Mouse (Mus musculus): ENCODE measurements around the gene Apba2.

The Apba2 gene

DNA sequence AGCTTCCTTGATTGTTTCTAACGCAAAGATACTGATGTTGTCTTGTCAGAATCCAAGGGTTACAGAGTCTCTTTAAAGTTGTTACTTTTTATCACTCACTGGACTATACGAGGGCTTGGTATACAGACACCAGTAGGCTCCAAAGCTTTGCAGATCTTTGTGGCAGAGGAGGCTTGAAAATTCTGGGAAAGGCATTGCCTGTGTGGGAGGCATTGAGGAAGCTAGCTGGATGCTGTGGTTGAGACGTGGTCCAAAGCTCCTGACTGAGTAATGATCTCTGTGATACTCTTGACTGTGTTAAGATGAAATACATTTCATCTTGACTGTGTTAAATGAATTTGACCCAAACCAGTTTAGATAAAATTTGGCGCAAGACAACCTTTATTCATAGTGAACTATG lies 84.6 kb downstream of the Apba2 start:
- in situ Hi-C loops (cut with MboI; ENCODE audit: low sequenced_read_pairs): no loop called here

DNA sequence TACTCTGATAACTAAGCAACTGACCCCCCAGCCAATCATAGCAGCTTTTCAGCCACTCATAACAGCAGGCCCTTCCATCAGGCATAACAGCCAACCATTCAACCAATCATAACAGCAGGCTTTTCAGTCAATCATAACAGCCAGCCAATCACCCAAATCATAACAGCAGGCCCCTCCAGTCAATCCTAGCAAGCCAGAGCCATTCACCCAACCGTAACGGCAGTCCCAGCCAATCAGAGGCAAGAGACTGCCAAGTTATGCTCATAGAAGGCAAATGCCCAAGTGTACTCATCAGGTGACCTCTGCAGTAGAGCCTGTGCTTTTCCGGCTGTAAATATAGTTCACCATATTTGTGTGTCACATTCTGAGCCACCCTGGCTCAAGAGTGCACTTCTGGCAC lies 85.1 kb downstream of the Apba2 start:
- in situ Hi-C loops (cut with MboI; ENCODE audit: low sequenced_read_pairs): no loop called here

DNA sequence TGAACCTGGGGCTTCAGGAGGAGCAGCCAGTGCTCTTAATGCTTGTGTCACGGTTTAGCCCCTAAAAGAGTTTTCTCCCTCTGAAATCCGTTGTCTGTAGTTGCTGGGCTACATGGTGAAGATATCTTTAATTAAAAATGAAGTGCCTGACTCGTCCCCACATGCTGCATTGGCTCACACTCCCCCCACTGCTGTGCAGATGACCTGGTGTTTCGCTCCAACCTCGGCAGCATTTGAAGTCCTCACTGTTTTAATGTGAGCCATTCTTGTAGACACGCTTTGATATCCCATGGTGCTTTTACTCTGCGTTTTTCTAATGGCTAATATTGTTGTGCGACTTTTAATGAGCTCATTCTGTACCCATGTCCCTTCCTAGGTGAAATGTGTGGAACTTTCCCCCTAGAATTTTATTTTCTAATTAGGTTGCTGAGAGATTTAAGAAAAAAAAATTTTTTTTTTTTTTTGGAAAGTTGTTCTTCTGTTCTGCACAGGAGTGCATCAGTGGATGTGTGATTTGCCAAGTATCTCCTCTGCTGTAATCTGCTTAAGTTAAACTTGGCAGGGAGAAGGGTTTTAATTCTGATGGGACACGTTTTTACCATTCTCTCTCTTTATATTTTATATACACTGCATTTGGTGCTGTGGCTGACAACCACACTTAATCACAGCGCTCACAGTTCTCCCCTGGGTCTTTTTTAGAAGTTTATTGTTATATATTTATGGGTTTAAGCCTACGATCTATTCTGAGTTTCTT lies 87.3 kb downstream of the Apba2 start:
- in situ Hi-C loops (cut with MboI; ENCODE audit: low sequenced_read_pairs): no loop called here

DNA sequence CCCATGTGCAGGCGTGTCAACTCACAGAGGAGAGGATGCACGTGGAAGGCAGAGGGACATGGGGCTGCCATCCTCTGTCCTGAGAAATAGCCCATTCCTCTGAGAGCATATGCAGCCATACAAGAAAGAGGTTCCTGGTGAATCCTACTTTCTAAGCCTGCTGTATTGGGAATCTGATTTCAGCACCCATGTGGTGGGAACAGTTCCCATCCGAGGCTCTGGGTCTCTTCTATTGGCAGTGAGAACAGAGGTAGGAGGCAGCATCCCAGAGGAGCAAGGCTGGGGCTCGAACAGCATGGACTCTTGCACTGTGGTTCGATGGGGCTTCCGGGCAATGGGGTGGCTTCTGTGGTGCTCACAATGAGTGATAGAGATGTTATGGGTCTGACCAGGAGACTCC lies 93.8 kb downstream of the Apba2 start:
- in situ Hi-C loops (cut with MboI; ENCODE audit: low sequenced_read_pairs): no loop called here

DNA sequence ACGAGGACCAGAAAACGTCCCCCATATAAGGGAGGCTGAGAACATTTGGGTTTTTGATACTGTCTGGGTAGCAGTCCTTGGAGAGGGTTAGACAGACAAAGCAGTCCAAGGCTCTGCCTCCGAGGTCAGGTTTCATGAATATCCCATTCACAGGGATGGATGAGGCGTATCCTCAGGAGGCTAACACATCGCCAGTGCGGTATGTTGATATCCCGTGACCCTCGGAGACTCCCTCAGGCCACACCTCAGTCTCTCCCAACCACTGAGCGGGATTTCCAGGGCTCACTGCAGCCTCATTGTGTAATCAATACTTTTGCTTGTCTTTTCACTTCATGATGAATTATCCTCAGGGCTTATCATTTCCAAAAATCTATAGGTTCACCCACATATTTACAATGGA lies 95.1 kb downstream of the Apba2 start:
- in situ Hi-C loops (cut with MboI; ENCODE audit: low sequenced_read_pairs): no loop called here

DNA sequence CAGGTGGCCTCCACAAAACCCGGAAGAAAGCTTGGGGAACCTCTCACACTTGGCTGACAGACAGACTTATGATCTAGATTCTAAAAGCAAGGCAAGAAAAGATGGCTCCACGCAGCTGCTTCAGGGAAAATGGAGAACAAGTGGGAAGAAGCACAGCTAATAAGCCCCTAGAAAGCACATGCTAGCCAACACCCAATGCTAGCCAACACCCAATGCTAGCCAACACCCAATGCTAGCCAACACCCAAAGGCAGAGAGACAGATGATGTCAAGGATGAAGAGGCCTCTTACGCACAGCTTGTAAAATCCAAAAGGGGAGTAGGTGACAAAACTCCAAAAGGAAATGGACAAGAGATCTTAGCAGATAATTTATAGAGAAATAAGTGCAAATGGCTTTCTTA lies 108.4 kb downstream of the Apba2 start:
- in situ Hi-C loops (cut with MboI; ENCODE audit: low sequenced_read_pairs): no loop called here

DNA sequence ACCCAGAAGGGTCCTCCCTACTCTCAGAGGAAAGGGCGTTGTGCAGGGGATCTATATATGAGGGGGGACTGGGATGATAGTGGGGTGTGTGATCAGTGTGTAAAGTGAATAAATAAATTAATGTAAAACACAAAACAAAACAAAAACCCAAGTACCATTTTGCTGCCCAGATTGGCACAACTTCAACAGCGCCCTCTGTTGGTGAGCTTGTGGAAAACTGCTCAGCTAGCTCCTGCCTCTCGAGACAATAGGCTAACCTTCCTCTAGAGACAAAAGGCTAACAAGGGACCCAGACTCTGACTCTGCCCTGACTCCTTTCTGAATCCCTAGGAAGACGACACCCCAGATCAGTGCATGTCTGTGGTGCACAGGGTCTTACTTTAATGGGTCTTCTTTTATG lies 109.4 kb downstream of the Apba2 start:
- in situ Hi-C loops (cut with MboI; ENCODE audit: low sequenced_read_pairs): no loop called here

DNA sequence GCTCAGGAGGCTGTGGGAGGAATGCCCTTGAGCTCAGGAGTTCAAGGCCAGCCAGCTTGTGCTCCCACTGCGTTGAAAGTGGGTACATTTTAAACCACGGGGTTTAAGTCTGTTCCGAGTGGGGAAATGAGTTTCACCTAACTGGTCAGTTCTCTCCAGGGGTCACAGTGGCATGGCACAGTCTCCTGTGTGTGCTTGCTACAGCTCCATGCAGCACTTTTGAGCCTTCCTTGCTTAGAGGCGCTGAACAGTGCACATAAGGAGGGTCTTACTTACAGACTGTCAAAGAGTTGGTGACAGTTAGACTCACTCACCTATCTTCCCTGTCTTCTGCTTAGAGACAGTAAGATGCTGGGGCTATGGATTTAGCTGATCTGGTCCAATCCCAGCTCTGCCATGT lies 117.8 kb downstream of the Apba2 start:
- in situ Hi-C loops (cut with MboI; ENCODE audit: low sequenced_read_pairs): no loop called here

DNA sequence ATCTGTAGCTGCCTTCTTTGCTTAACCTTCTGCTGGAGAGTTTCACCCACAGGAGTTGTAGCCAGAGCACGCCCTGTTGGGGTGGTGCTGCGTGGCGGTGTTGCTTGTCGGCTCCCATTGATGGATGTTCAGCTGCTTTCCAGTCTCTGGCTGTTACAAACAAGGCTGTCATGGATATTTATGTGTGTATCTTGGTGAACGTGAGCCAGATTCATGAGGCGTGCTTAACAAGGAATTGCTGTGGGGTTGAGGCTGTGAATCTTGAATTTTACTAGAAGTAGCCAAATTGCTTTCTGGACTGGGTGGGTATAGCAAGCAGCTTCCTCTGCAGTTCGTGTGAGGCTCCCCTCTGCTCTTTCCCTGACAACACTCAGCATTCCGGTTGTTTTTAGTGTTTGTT lies 125.0 kb downstream of the Apba2 start:
- in situ Hi-C loops (cut with MboI; ENCODE audit: low sequenced_read_pairs): no loop called here

DNA sequence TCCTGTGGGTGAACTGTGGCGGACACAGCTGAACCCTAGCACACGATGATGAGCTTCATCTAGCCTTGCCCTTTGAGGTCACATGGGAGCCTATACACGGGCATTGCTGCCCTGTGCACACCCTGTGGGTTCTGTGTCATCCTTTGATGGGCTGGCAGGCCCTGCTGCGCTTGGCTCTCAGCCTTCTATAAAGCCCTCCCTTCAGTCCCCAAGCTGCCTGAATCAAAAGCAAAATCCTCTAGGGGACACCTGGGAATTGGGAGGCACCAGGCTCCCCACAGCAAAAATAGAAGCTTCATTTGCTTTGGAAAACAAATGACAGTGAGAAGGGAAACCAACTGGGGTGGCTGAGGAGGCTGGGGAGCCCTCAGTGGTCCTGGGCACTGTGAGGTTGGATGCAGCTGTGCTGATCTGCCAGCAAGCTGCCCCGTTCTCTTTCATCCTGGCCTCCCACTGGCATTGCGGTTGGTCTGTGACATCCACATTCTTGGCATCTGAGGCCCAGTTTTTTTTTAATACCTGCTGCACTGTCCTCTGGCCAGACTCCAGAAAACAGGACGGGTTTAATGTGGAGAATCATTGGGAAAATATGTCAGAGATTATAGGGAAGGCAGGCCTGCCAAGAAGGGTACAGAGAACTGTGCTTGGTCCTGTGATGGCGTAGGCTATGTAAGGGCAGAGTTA lies 126.6 kb downstream of the Apba2 start:
- in situ Hi-C loops (cut with MboI; ENCODE audit: low sequenced_read_pairs): no loop called here

DNA sequence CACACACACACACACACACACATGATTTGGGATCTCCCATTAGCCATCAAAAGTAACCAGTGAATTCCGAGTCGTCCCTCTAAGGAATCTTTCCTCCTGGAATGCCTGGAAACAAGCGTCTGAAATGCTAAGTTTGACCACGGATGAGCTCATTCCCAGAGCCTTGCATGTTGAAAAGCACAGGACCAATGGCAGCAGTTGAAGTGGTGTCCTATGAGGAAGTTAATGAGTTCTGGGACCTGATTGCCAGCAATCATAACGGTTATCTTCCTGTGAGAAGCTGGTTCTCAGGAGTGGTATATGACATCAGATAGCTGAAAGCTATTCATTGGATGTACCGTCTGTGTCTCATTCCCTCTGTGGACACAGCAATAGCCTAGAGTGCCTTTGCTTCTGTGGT lies 129.2 kb downstream of the Apba2 start:
- in situ Hi-C loops (cut with MboI; ENCODE audit: low sequenced_read_pairs): no loop called here

DNA sequence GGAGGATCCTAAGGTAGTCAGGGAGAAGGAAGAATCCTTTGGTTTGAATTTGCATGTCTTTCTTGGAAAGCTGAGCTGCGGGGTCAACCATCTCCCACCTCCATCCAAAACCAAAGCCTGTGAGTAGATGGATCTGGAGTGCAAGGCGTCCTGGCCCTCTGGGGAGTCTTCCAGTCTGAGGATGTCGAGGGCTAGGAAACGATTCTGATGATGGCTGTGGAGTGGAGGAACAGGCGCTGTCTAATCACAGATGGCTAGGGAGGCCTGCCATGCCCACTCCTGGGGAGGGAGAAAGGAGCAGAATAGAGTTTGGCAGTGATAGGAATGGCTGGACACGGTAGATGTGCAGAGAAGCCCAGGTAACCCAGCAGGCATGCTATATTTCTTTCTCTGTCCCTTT lies 129.6 kb downstream of the Apba2 start:
- in situ Hi-C loops (cut with MboI; ENCODE audit: low sequenced_read_pairs): no loop called here

DNA sequence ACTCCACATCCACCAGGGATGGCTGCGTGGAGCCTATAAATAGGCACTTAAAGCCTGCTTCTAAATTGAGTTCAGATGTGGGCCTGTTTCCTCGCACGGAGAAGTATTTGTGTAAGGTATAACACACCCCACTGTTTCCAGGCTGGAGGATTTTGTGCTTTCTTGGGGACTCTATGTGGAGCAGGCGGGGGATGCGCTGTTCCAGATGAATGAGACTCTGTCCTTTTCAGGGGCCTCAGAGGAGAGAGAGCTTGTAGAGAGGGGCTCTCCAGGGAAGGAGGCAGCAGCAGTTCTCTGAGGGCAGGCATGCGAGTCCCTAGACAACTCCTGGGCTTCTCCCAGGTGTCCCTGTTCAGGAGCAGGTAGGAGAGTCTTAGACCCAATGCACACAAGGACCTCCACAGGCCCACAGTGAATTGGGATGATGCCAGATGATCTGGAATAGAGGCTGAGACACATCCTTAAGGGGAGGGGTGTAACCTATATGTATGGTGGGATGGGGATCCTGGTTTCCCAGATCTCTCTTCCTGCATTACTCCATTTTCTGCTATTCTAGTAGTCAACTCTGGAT lies 130.4 kb downstream of the Apba2 start:
- in situ Hi-C loops (cut with MboI; ENCODE audit: low sequenced_read_pairs): no loop called here

DNA sequence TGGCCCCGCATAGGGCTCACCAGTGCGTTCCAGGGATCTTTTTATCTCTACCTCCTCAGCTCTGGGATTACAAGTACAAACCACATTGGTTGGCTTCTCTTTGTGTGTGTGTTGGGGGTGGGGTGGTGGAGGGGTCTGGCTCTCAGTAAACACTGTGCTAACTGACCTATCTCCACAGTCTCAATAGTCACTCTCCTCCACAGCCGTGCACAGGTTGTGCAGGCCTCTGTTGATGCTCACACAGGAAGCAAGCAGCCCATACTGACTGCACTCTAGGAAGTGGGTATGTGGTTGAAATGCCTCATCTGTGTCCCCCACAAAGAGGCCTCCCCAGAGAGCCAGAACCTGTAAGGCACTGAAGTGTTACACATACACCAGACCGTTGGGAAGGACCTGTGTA lies 131.7 kb downstream of the Apba2 start:
- in situ Hi-C loops (cut with MboI; ENCODE audit: low sequenced_read_pairs): no loop called here

DNA sequence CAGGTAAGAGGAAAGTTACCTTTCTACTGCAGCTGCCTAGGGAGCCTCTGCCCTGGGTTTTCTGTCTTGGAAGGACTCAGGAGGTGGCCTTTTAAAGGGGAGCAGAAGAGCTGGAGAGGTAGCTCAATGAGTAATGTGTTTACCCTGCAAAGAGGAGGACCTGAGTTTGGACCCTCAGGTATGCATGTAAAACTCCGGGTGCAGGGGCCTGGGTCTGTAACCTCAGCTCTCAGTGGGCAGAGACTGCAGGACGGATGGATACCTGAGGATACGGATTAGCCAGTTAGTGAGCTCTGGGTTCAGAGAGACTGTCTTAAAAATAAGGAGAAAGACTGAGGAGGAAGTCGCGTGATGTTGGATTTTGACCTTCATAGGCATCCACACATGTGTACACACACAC lies 132.4 kb downstream of the Apba2 start:
- in situ Hi-C loops (cut with MboI; ENCODE audit: low sequenced_read_pairs): no loop called here

DNA sequence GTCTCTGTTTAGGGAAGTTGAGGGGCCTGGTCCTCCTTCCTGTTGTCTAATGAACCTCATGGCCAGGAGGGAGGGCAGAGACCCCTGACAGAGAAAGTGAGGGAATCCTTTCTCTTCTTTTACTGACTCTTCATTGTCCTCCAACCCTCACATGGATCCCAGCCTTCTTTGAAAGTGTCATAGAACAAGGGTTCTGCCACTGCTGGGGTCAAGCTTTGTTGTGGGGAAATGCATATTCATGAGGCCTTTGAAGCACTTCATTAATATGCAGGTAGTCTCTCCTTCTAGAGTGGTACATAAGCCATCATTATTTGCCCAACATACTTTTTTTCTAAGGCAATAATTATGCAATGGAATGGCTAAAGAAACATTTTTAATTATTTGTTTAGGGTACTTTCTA lies 133.0 kb downstream of the Apba2 start:
- in situ Hi-C loops (cut with MboI; ENCODE audit: low sequenced_read_pairs): no loop called here

DNA sequence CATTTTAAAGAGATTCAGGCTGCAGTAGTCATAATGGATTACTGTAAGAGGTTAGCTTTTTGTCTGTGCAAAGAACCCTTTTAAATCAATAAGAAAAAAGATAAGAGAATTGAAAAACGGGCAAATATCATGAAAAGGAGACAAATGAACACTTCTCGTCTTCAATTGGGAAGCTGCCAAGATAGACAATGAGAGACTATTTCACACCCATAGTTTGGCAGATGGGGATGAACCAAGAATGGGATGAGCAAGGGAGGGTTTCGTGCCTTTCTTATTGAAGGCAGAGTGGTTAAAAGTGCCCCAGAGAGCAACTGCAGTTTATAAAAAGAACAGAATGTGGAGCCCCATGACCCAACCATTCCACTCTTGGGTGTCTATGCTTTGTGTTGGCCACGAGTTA lies 137.4 kb downstream of the Apba2 start:
- in situ Hi-C loops (cut with MboI; ENCODE audit: low sequenced_read_pairs): no loop called here

DNA sequence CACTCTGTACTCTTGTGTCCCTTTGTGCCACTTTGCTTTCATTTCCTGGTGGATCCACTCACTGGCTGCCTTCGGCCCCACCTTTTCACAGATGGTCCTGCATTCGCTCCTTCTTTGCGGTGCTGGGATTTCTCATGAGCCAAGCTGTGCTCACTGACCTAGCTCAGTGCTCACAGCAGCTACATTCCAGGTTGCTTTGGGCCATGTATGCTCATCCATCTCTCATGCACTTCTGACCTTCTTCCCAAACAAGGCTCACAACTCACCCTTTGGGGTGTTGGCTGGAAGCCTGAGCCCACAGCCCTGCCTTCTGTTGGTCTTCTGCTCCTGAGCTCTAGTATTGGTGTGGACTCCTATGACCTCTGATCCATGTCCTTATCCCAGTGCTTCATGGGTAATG lies 139.1 kb downstream of the Apba2 start:
- in situ Hi-C loops (cut with MboI; ENCODE audit: low sequenced_read_pairs): no loop called here

DNA sequence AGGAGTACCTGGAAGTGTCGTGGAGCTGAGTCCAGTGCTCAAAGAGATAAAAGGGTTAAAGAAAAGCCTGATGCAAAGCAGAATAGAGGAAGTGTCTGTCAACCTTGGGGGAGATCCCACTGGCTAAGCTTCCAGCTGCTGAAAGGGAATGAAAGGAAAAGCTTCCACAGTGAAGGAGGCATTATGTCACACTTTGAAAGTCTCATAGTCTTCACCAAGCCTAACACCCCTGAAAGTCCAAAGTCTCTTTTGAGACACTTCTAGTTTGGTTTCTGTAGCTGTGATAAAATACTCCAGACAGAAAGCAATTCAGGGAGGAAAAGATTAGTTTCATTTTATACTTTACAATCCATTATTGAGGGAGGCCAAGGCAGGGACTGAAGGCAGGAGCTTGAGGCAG lies 141.4 kb downstream of the Apba2 start:
- in situ Hi-C loops (cut with MboI; ENCODE audit: low sequenced_read_pairs): no loop called here

DNA sequence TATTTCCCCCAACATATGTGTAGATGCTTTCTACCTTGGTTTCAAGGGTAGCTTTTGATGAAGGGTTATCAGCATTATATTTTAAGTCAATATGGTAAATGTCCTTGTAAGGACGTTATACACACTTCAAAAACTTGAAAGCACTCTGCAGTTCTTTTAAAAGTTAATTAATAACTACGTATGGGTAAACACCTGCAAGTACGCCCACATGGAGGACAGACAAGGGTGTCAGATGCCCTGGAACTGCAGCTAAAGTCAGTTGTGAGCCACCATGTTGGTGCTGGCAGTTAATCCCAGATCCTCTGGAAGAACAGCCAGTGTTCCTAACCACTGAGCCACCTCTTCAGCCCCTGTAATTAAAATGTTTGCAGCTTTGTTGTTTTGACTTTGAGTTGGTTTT lies 144.0 kb downstream of the Apba2 start:
- in situ Hi-C loops (cut with MboI; ENCODE audit: low sequenced_read_pairs): no loop called here

DNA sequence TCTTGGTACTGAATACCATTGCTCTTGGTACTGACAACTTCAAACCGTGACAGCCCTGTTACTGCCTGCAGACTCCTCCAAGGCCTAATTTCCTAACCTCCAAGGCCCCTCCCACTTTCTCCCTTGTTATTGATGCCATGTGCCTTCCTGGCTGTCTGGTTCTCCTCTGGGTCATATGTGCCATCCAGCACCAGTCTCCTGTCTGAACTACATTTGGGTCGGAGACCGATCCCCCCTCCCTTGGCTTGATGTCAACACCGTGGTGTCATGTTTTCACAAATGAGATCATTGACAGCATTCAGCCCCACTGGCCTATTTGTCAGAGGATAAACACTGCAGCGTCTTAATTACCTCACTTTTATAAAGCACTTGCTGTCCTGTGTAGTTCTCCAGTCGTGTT lies 144.5 kb downstream of the Apba2 start:
- in situ Hi-C loops (cut with MboI; ENCODE audit: low sequenced_read_pairs): no loop called here

DNA sequence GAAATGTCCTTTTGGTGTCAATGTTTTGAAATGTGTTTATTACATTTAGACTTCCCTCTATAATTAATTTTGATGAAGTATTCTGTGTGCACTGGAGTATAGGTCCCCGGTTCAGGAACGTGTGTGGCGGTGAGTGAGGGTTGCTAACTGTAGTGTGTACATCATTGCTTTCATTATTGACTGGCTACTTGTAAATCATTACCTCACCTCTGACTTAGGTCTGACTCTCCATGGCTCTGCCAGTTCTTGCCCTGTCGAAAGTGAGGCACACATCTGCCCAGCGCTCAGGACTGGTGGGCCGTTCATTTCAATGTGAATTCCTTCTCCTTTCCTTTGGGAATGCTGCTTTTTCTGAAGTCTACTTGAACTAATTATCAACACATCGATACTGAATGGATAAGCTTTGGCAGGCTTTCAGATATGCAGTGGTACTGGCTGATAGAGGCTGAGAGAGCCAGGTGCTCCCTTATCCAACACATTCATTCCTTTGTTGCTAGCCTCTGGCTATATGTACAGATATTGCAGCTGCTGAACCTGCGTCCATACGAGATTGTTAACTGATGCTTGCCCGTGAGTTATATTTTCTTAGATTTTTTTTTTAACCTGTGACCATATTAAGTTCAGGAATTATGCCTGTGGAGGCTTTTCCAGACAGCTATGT lies 147.6 kb downstream of the Apba2 start:
- in situ Hi-C loops (cut with MboI; ENCODE audit: low sequenced_read_pairs): no loop called here

Measured in CH12F3 (cell line).